Mouse (Mus musculus): ENCODE measurements around the gene Khdc1c.
"Not testable (repeated sequence)": the region's sequence is repeated elsewhere in the genome, so short reads cannot be mapped to it uniquely, and the experiment has no call there.

Khdc1c gene

DNA sequence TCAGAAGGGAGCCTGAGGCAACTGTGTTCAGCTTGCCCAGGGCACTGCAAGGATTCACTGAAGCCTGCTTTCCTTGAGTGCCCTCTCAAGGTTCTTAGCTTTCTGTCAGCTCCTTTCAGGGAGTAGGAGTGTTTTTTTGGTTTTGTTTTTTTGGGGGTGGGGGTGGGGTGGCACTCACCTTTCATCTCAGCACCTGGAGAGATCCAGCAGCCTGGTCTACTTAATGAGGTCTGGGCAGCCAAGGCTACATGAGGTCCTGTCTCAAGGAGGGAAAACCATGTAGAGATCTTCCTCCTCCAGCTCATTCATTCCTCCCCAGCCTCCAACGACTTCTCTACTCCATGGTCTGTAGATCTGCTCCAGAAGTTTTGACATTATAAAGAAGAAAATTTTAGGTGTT, at the start of gene Khdc1c:
Gene Khdc1c, plus strand, starts transcription at position 301 of the 400 bp plus-strand sequence.
- in situ Hi-C loops (cut with MboI, MseI) = not testable (repeated sequence)

DNA sequence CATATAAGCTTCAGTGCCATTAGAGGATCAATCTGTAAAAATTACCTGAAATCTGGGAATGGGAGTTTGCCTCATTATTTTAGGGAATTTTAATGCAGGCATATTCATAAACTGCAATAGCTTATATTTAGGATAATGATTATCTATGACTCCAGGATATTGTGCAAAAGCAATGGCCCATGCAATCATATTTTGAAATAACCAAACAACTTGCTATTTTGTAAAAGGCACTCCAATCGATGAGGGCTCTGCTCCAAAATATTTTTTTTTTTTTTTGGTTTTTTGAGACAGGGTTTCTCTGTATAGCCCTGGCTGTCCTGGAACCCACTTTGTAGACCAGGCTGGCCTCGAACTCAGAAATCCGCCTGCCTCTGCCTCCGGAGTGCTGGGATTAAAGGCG, 47.9 kb upstream of the Khdc1c start:
- in situ Hi-C loops (cut with MboI, MseI) = not testable (repeated sequence)

DNA sequence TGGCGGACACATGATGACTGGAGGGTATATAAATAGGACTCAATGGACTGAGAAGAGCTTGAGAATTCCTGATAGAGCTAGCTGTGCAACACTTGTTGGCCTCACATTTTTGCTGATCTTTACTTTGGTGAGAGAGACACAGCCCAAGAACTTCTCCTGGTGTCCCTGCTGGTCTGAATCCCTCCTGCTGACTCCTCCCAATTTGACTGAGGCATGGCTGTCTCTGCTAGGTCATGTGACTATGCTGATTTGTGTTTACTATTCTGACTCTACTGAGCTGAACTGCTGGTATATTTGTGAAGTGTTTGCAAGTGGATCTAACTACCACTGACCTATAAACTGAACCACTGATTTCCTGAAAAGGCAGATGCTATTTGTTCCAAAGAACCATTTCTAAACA, 46.5 kb upstream of the Khdc1c start:
- in situ Hi-C loops (cut with MboI, MseI) = no loop called here

DNA sequence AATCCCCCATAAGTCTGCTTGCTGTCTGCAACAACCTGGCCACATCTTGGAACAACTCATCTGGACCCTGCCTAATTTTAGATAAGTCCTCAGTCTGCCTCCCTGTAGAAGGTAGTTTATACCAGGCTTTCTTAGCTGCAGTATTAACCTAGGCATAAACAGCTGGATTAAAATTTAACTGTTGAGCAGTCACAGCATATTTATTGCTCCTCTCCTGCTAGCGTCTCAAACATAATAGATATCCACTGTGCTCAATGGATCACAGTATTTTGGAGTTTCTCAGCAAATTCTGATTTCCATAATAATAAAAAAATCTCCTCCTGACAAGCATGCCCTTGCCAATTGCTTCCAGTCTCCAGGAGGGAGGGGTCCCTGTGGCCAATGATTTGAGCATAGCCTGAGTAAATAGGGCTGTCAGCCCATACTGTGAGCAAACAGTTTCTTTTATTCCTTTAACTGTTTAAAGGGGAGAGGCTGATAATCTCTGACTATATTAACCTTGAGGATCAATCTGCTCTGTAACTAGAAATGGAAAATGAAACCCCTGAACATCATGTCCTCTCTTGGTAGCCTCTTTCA, 44.0 kb upstream of the Khdc1c start:
- in situ Hi-C loops (cut with MboI, MseI) = no loop called here

DNA sequence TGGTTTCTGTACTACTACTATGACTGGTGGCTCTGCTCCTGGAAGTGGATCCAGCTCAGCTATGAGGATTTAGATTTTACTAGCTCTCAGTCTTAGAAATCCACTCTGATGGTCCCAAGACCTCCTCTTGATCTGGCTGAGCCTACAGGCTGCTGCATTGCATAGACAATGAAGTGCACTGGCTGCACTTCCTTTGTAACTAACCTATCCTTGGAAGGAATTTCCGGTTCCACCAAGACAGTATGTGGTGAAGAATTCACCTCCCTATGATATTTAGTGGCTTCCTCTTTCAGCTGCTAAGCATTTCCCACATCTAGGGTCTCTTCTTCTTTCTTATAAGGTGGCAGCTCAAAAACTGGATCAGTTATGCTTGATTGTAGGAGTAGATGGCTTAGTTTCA, 43.5 kb upstream of the Khdc1c start:
- in situ Hi-C loops (cut with MboI, MseI) = no loop called here

DNA sequence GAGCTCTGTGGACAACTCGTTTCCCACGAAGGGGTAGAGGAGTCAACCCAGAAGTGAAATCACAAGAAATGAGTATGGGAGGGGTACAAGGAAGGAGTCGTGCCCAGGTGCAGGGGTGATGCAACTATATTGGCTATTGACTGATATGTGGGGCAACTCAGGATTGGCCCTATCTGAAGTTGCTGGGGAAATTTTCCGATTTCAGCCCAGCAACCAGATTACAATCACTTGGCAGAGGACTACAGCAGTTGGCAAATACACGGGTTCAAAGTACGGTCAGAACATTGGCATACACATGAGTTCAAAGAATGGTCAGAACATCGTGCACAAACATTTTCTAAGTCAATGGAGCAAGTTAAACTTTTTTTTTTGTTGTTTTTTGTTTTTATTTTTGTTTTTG, 41.4 kb upstream of the Khdc1c start:
- in situ Hi-C loops (cut with MboI, MseI) = no loop called here

DNA sequence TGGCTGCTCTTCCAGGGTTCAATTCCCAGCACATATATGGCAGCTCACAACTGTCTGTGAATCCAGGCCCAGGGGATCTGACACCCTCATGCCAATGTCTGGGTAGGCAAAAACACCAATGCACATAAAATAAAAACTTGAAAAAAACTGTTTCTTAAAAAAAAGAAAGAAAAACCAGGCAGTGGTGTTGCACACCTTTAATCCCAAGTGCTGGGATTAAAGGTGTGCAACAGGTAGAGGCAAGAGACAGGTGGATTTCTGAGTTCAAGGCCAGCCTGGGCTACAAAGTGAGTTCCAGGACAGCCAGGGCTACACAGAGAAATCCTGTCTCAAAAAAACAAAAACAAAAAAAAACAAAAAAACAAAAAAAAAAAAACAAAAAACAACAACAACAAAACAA, 37.0 kb upstream of the Khdc1c start:
- in situ Hi-C loops (cut with MboI, MseI) = not testable (repeated sequence)

DNA sequence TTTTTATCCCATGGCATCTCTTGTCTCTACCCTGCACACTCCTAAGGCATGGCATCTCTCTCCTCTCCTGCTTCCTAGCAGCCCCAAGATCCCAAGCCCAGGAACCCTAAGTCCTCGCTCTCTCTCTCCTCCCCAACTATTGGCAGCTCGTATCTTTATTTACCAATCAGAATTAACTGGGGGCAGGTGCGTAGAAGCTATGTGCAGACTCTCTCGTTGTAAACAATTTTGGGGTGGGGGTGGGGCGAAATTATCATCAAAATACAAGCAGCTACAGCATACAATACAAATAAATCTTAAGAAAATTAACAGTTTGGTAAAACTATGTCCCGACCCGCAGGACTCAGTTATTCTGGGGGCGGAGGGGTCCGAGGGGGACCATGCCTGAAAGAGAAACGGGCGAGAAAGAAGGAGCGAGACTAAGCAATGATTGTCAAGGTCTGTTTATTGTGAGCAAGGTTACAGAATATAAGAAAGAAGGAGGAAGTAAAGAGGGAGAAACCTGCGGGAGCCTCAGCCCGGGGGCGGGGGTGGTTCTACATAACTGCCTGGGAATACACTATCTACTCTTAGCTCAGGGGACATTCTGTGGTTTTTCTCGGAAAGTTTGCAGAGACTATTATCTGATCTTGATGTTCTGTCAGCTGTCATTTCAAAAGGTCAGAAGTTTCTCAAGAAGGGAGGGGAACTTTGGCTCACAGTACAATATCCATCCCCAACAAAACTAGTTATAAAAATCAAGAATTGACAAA, 34.7 kb upstream of the Khdc1c start:
- in situ Hi-C loops (cut with MboI, MseI) = no loop called here

DNA sequence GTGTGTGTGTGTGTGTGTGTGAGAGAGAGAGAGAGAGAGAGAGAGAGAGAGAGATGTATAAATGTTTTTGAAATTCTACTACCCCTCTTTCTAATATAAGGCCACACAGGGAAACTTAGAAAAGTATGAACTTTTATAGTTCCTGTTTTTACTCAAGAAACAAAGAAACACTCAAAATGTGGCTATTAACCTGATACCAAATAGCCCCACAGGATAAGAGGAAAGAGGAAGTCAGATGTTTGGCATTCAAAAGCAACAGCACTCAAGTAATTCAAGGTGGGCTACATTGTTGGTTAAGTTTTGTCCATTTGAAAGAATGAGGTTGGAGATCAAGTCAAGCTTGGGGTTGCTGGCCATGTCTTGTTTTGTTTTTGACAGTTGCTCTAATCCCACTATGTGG, 32.3 kb upstream of the Khdc1c start:
- in situ Hi-C loops (cut with MboI, MseI) = loop anchor here in 1 of 2 experiments (5.0 kb wide), 1 partner anchor 119 kb away; the partner anchor contains the start of gene Tmem14a

DNA sequence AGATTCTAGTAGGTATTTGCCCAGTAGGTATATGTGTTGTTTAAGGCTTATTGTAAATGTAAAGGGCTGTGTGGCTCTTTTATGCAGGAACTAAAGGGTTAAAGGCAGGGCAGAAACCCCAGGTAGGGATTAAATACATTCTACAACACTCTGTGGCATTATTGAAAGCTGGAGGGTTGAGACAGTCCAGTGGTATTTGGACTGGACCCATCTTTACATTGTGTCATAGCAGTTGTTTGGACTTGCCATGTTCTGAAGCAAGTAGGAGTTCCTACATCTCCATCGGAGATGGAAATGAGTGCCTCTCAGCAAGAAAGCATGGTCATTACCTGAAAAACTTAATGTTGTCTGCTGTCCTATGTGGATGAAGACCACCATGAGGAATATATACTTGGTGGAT, 27.4 kb upstream of the Khdc1c start:
- in situ Hi-C loops (cut with MboI, MseI) = loop anchor here (5.0 to 10.0 kb wide), 3 partner anchors 63 to 606 kb away; partner anchors contain the start of gene Il17a (in 1 of the 2)

DNA sequence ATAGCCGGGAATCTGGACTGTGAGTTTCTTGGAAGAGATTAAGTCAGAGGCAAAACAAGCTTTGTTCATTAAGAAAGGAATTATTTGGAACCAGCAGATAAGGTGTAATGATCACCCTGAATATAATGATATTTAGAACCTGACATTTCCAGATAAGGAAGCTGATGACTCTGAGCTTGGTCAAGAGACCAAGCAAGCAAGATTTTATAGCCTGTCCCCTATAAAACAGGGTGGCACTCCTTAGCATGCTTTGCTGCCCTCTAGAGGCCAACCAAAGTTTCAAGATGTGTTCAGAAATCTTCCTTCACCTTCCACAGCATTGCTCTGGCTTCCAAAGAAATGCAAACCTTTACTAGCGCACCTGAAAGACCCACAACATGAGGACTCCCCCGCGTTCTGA, 23.9 kb upstream of the Khdc1c start:
- in situ Hi-C loops (cut with MboI, MseI) = loop anchor here (5.0 to 10.0 kb wide), 3 partner anchors 67 to 609 kb away; partner anchors contain the start of gene Il17a (in 1 of the 2)

DNA sequence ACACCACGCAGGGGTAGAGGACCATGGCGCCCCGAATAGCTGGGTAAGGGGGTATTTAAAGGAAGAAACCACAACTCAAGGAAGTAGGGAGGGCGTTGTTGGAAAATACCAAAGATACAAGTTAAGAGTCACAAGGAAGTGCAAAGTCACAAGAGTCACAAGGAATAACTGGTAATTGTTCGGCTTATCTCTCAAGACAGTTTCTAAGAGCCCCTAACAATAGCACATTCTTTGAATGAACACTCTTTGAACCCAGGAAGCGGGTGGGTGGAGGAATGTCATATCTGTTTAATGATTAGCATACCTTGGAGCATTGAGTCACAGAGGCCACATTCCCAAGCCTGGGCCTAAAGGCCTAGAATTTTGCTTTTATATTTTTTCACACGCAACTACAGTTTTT, 23.4 kb upstream of the Khdc1c start:
- in situ Hi-C loops (cut with MboI, MseI) = loop anchor here (5.0 to 10.0 kb wide), 4 partner anchors 67 to 933 kb away; partner anchors contain the start of gene Il17a (in 1 of the 2)

DNA sequence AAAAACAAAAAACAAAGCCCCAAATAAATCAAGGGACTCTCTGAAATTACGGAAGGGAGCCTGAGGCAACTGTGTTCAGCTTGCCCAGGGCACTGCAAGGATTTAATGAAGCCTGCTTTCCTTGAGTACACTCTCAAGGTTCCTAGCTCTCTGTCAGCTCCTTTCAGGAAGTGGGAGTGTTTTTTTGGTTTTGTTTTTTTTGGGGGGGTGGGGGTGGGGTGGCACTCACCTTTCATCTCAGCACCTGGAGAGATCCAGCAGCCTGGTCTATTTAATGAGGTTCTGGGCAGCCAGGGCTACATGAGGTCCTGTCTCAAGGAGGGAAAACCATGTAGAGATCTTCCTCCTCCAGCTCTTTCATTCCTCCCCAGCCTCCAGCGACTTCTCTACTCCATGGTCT, 18.8 kb upstream of the Khdc1c start, which contains the start of gene Khdc1a:
Gene Khdc1a, plus strand, starts transcription at position 301 of the 400 bp plus-strand sequence.
- in situ Hi-C loops (cut with MboI, MseI) = loop anchor here in 1 of 2 experiments (5.0 to 10.0 kb wide), 3 partner anchors 75 to 928 kb away; partner anchors contain the start of gene Il17a

DNA sequence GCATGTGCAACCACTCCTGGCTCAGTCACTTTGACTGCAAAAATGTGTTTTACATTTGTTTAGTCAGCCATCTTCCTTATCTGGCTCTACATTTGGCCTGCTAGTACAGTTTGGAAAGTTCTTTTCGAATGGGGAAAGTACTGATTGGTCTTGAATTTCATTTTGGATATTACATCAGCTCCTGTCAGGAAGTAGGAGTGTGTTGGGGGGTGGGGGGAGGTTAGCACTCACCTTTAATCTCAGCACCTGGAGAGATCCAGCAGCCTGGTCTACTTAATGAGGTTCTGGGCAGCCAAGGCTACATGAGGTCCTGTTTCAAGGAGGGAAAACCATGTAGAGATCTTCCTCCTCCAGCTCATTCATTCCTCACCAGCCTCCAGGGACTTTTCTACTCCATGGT, 15.1 kb downstream of the Khdc1c start, which contains the start of gene Khdc1b:
Gene Khdc1b, plus strand, starts transcription at position 301 of the 400 bp plus-strand sequence.
- in situ Hi-C loops (cut with MboI, MseI) = loop anchor here in 1 of 2 experiments (10.0 to 25.0 kb wide), 2 partner anchors 1652 to 1771 kb away; no protein-coding TSS in a partner anchor

DNA sequence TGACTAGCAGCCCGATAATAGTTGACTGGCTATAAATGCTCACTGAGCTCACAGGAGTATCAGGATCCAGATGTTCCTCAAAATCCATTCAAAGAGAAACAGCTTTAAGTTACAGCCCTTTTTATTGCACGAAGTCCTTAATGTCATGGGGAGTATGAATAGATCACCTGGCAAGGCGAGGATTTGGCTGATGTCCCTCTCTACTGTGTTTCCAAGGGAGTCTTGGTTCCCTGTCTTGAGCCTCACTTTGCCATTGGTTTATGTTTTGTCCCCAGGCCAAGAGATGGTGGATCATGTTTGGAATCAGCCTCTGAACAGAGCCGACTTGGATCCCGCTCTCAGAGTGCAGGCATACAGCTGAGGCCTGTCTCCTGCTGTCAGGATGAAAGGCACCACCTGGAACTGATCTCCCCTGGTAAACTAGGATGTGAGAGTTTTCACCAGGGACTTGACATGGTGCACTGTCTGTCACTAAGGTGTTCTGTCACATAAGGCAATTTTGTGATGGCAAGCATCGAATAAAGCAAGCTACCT, 23.1 kb downstream of the Khdc1c start:
- in situ Hi-C loops (cut with MboI, MseI) = loop anchor here in 1 of 2 experiments (25.0 kb wide), 1 partner anchor 1779 kb away; no protein-coding TSS in a partner anchor

DNA sequence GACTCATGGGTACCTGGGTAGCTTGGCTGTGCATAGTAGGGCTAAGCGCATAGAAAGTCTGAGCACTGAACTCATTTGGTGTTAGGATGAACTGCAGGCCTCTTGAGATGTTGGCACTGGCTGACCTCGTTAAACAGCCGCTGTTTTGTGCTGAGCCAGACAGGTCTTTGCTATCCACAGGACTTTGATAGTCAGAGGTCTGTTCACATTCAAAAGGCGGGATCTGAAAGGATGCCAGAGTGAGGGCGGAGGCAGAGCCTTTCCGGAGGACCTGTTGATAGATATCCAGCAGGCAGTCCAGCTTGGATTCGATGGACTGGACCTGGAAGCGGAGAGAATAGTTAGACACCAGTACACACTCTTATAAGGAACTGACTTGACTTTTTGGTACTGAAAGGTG, 34.7 kb downstream of the Khdc1c start:
- in situ Hi-C loops (cut with MboI, MseI) = loop anchor here in 1 of 2 experiments (10.0 kb wide), 2 partner anchors 862 to 1432 kb away; no protein-coding TSS in a partner anchor

DNA sequence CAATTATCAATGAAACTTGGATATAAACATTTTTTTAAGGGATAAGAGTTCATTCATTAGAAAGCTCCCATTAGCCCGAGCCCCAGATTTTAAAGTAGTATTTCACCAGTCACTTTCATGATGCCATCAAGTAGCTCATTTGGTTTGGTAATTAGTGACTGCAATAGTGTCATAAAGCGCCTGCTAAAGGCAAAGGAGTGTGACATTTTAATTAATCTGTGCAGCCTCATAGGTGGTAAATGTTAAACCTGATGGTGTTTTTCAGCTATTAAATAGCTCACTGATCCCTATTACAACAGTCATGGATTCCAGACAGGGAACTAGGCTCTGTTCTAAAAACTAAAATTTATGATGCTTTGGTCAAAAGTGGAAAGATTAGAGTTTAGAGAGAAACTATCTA, 39.1 kb downstream of the Khdc1c start:
- in situ Hi-C loops (cut with MboI, MseI) = loop anchor here in 1 of 2 experiments (10.0 kb wide), 2 partner anchors 858 to 1428 kb away; no protein-coding TSS in a partner anchor

DNA sequence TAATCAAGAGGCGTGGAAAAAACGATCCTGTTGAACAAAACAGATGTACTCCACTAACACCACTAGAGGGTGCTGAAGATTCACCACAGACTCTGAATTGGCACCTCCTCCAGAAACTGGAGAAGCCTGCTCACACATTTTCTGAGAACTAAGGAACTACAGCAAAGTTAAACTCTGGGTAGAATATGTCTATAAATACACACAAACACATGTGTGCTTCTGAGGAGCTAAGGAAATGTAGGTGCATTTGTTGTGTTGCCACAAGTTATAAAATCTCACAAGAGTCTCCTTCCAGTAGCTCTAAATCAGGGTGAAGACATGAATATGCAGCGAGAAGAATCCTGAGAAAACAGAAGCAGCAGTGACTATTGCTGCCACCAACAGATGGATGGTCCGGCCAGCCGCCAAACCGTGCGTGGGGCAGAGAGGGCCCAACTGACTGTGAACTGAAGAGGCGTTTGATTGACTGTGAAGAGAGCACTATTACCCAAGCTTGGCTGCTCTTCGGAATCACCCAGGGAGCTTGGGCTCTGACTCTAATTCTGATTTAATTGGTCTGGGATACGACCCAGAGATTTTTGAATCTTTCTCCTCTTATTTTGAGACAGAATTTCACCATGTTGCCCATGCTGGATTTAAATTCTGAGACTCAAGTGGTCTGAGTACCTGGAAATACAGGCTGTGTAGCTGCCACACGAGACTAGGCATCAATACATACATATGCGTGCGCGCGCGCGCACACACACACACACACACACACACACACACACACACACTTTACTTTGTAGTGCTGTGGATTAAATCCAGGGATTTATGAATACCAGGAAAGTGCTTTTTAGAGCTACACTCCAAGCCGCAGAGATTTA, 43.4 kb downstream of the Khdc1c start:
- in situ Hi-C loops (cut with MboI, MseI) = loop anchor here in 1 of 2 experiments (5.0 kb wide), 1 partner anchor 866 kb away; no protein-coding TSS in a partner anchor

DNA sequence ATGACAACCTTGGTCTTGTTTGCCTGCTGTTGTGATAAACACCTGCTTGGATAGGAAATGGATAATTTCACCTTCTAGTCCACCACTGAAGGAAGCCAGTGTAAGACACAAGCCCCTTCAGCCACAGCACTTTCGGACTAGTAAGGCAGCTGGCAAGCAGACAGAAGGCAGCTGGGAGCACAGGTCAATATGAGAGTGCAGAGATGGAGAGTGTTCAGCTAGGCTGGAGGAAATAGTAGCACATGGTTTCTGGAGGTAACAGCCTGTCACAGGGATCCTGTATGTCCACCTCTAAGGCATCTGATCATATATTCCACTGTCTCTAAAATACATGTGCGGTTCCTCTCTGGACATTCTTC, 44.0 kb downstream of the Khdc1c start:
- in situ Hi-C loops (cut with MboI, MseI) = loop anchor here in 1 of 2 experiments (5.0 kb wide), 1 partner anchor 865 kb away; no protein-coding TSS in a partner anchor

DNA sequence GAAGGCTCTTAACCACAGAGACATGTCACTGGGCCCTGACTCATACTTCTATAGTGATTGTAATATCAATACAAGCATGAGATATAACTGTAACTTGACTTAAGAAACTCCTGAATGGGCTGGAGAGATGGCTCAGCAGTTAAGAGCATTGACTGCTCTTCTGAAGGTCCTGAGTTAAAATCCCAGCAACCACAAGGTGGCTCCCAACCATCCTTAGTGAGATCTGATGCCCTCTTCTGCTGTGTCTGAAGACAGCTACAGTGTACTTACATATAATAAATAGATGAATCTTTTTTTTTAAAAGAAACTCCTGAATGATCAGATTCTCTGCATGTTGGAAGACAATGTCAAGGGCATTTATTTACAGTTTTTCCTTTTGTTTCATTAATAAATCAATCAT, 51.2 kb downstream of the Khdc1c start:
- in situ Hi-C loops (cut with MboI, MseI) = loop anchor here in 1 of 2 experiments (5.0 kb wide), 1 partner anchor 548 kb away; no protein-coding TSS in a partner anchor
